Mouse (Mus musculus): ENCODE data around the gene Fxyd6.

Fxyd6 gene

GRCm38 (mm10) chr9:45367716-45368115 lies 2.3 kb upstream of the Fxyd6 start:
- POLR2A ChIA-PET, result interaction anchor here in 3 of 4 experiments (0.7 to 50.2 kb wide), 17 partner anchors 9 to 137 kb away, joined by 3 to 2905 read pairs (median 5); partner anchors contain the start of genes Fxyd2 (in 1 of the 3) and Fxyd6 (in 1 of the 3)
- CTCF ChIA-PET, result interaction anchor here in 1 of 4 experiments (1.0 kb wide), 1 partner anchor 16 kb away, joined by 3 read pairs; no protein-coding TSS in a partner anchor

- ChIA-PET CTCF (interaction anchor here in 1 of 4 experiments (1.0 to 1.6 kb wide), 2 partner anchors 16 to 20 kb away, joined by 3 to 9 read pairs; no protein-coding TSS in a partner anchor), POLR2A (interaction anchor here in 3 of 4 experiments (0.6 to 50.2 kb wide), 13 partner anchors 9 to 37 kb away, joined by 3 to 2905 read pairs (median 9); partner anchors contain the start of genes Fxyd2 (in 1 of the 3) and Fxyd6 (in 1 of the 3))
Observed at GRCm38 (mm10) chr9:45368341-45368901, 1.6 kb upstream of the Fxyd6 start.

- CTCF ChIA-PET, result interaction anchor here (0.6 to 2.0 kb wide), 13 partner anchors 8 to 490 kb away, joined by 3 to 8 read pairs (median 5); no protein-coding TSS in a partner anchor
- POLR2A ChIA-PET, result interaction anchor here (0.6 to 50.2 kb wide), 28 partner anchors 6 to 71 kb away, joined by 3 to 2905 read pairs (median 6); partner anchors contain the start of genes Fxyd2 (in 1 of the 4) and Fxyd6 (in 1 of the 4)
Observed at GRCm38 (mm10) chr9:45370616-45371336, 791 bp downstream of the Fxyd6 start.

- POLR2A ChIA-PET, result interaction anchor here in 3 of 4 experiments (1.2 to 50.2 kb wide), 9 partner anchors 6 to 49 kb away, joined by 4 to 2905 read pairs (median 119); partner anchors contain the start of genes Fxyd2 (in 1 of the 3) and Fxyd6 (in 1 of the 3)
- CTCF ChIA-PET, result interaction anchor here in 1 of 4 experiments (1.2 to 2.0 kb wide), 2 partner anchors 41 to 43 kb away, joined by 3 to 8 read pairs; no protein-coding TSS in a partner anchor
Observed at GRCm38 (mm10) chr9:45371337-45371707, 1.3 kb downstream of the Fxyd6 start.

GRCm38 (mm10) chr9:45373896-45374295 lies 3.9 kb downstream of the Fxyd6 start:
- ChIA-PET POLR2A (interaction anchor here in 3 of 4 experiments (0.9 to 50.2 kb wide), 23 partner anchors 8 to 74 kb away, joined by 3 to 2905 read pairs (median 6); partner anchors contain the start of gene Fxyd6 (in 2 of the 3)), CTCF (interaction anchor here in 1 of 4 experiments (2.1 to 2.7 kb wide), 2 partner anchors 25 to 38 kb away, joined by 7 to 16 read pairs; no protein-coding TSS in a partner anchor)

GRCm38 (mm10) chr9:45374988-45375502 lies 5.1 kb downstream of the Fxyd6 start:
- ChIA-PET CTCF (interaction anchor here in 2 of 4 experiments (1.4 to 2.7 kb wide), 4 partner anchors 13 to 36 kb away, joined by 3 to 16 read pairs (median 6); no protein-coding TSS in a partner anchor), POLR2A (interaction anchor here (0.6 to 50.2 kb wide), 31 partner anchors 8 to 127 kb away, joined by 3 to 2905 read pairs (median 6); partner anchors contain the start of genes Fxyd6 (in 2 of the 4) and Tmprss13 (in 1 of the 4))

GRCm38 (mm10) chr9:45376427-45376826 lies 6.4 kb downstream of the Fxyd6 start:
- CTCF ChIA-PET, result no interaction called here
- POLR2A ChIA-PET, result interaction anchor here in 3 of 4 experiments (0.6 to 50.2 kb wide), 9 partner anchors 11 to 27 kb away, joined by 3 to 2905 read pairs (median 7); partner anchors contain the start of gene Fxyd6 (in 2 of the 3)

- POLR2A ChIA-PET, result interaction anchor here in 3 of 4 experiments (0.6 to 50.2 kb wide), 11 partner anchors 11 to 27 kb away, joined by 3 to 2905 read pairs (median 7); partner anchors contain the start of gene Fxyd6 (in 2 of the 3)
Observed at GRCm38 (mm10) chr9:45376883-45377282, 6.9 kb downstream of the Fxyd6 start.

GRCm38 (mm10) chr9:45380411-45381251 lies 10.6 kb downstream of the Fxyd6 start:
- ChIA-PET POLR2A (interaction anchor here in 3 of 4 experiments (0.5 to 50.2 kb wide), 15 partner anchors 9 to 794 kb away, joined by 3 to 2905 read pairs (median 5); partner anchors contain the start of genes Fxyd6 (in 3 of the 3) and Fxyd2 (in 1 of the 3)), CTCF (interaction anchor here in 2 of 4 experiments (0.6 to 2.8 kb wide), 5 partner anchors 8 to 80 kb away, joined by 3 to 13 read pairs (median 3); partner anchors contain the start of gene Fxyd6 (in 1 of the 2))

More at GRCm38 (mm10) chr9:45376883-45377282, 6.9 kb downstream of the Fxyd6 start:
- CTCF ChIA-PET, result interaction anchor here in 1 of 4 experiments (0.6 kb wide), 1 partner anchor 74 kb away, joined by 10 read pairs; no protein-coding TSS in a partner anchor

GRCm38 (mm10) chr9:45382336-45382735 lies 12.4 kb downstream of the Fxyd6 start:
- CTCF ChIA-PET, result interaction anchor here in 1 of 4 experiments (1.3 to 2.1 kb wide), 2 partner anchors 30 to 33 kb away, joined by 5 read pairs; no protein-coding TSS in a partner anchor
- POLR2A ChIA-PET, result interaction anchor here in 3 of 4 experiments (0.7 to 50.2 kb wide), 13 partner anchors 8 to 82 kb away, joined by 3 to 2905 read pairs (median 10); partner anchors contain the start of genes Fxyd6 (in 2 of the 3) and Fxyd2 (in 1 of the 3)

GRCm38 (mm10) chr9:45382834-45383233 lies 12.8 kb downstream of the Fxyd6 start:
- ChIA-PET CTCF (interaction anchor here in 1 of 4 experiments (1.3 to 2.1 kb wide), 2 partner anchors 29 to 33 kb away, joined by 5 read pairs; no protein-coding TSS in a partner anchor), POLR2A (interaction anchor here in 3 of 4 experiments (0.7 to 50.2 kb wide), 11 partner anchors 8 to 82 kb away, joined by 3 to 2905 read pairs (median 11); partner anchors contain the start of genes Fxyd6 (in 2 of the 3) and Fxyd2 (in 1 of the 3))

- POLR2A ChIA-PET, result interaction anchor here in 3 of 4 experiments (0.8 to 50.2 kb wide), 7 partner anchors 10 to 74 kb away, joined by 3 to 2905 read pairs (median 21); partner anchors contain the start of genes Fxyd2 (in 1 of the 3) and Fxyd6 (in 1 of the 3)
- CTCF ChIA-PET, result interaction anchor here in 1 of 4 experiments (2.1 kb wide), 1 partner anchor 32 kb away, joined by 5 read pairs; no protein-coding TSS in a partner anchor
Observed at GRCm38 (mm10) chr9:45383883-45384282, 13.9 kb downstream of the Fxyd6 start.

- POLR2A ChIA-PET, result interaction anchor here in 3 of 4 experiments (0.8 to 50.2 kb wide), 13 partner anchors 8 to 344 kb away, joined by 3 to 2905 read pairs (median 4); partner anchors contain the start of genes Fxyd6 (in 2 of the 3) and Fxyd2 (in 1 of the 3)
- CTCF ChIA-PET, result interaction anchor here (0.6 to 3.5 kb wide), 13 partner anchors 16 to 176 kb away, joined by 3 to 43 read pairs (median 5); partner anchors contain the start of gene Fxyd6 (in 1 of the 4)
Observed at GRCm38 (mm10) chr9:45386698-45387097, 16.7 kb downstream of the Fxyd6 start.

- ChIA-PET CTCF (interaction anchor here (0.6 to 4.4 kb wide), 63 partner anchors 8 to 549 kb away, joined by 3 to 72 read pairs (median 4); partner anchors contain the start of genes Fxyd6 (in 3 of the 4), Fxyd2 (in 1 of the 4) and Tmprss13 (in 1 of the 4)), POLR2A (interaction anchor here (0.6 to 50.2 kb wide), 42 partner anchors 9 to 791 kb away, joined by 3 to 2905 read pairs (median 5); partner anchors contain the start of genes Fxyd6 (in 3 of the 4) and Fxyd2 (in 2 of the 4))
Observed at GRCm38 (mm10) chr9:45388385-45388994, 18.5 kb downstream of the Fxyd6 start.

GRCm38 (mm10) chr9:45389596-45389995 lies 19.6 kb downstream of the Fxyd6 start:
- CTCF ChIA-PET, result interaction anchor here (0.6 to 4.4 kb wide), 24 partner anchors 8 to 1222 kb away, joined by 3 to 72 read pairs (median 10); partner anchors contain the start of gene Fxyd2 (in 1 of the 4)
- POLR2A ChIA-PET, result interaction anchor here (0.5 to 50.2 kb wide), 27 partner anchors 8 to 244 kb away, joined by 3 to 2905 read pairs (median 11); partner anchors contain the start of genes Fxyd6 (in 3 of the 4) and Fxyd2 (in 2 of the 4)
